Mouse (Mus musculus) limb, embryonic 13.5 days (tissue): ENCODE measurements around the gene Jun. TPM values are rescaled to one million over a fixed set of nuclear protein-coding genes. Genes with fewer than 3 reads are reported as not detected.

ENCODE experiments used
- polyA plus RNA-seq: library from polyadenylated mRNA; unstranded; fragments of >200 nt; fragmentation: Nextera tagmentation; extraction: Ambion mirVana; gene quantifications from 2 replicates; pipeline ENCODE4 v1.2.1, GENCODE M21; 2015

The Jun gene
- polyA plus RNA-seq, 1 experiment from 2014 or later: 101 TPM

Other genes with a start within 250 kb of the Jun start
- gene Eqtn, start 123.4 kb downstream of the Jun start, polyA plus RNA-seq: 0.17 and 0.18 TPM in 2 replicates
- 34.2 and 35.3 TPM in 2 replicates for gene Mysm1, start 73.1 kb downstream of the Jun start, polyA plus RNA-seq